Mouse (Mus musculus) cerebellum, adult 2 months (tissue): ENCODE data around the gene Ccr7. TPM values are rescaled to one million over a fixed set of nuclear protein-coding genes. Genes with fewer than 3 reads are reported as not detected.

Experiments used
- DNase-seq, 2 experiments: peaks; one replicate each; pipeline ENCODE4 v3.0.0; 2021
- H3K27ac ChIP-seq: fragments of 200-500 bp; 2 replicates; pipeline ENCODE4 v1.5.1; 2012; ENCODE audit warnings: low read length, control low read depth, inconsistent platforms; ENCODE audit not compliant: insufficient read depth
- H3K27me3 ChIP-seq: fragments of 200-500 bp; 2 replicates; pipeline ENCODE4 v1.6.1; 2012; ENCODE audit warnings: inconsistent platforms, mild to moderate bottlenecking, low read length, moderate library complexity; ENCODE audit not compliant: control insufficient read depth, insufficient read depth
- H3K4me1 ChIP-seq: fragments of 200-500 bp; 2 replicates; pipeline ENCODE4 v1.6.1; 2011; ENCODE audit warnings: low read length; ENCODE audit not compliant: control insufficient read depth, insufficient read depth
- H3K4me3 ChIP-seq: fragments of 200-500 bp; replicated peaks from 2 replicates; pipeline ENCODE3; 2011; ENCODE audit warnings: mild to moderate bottlenecking, low read depth, low read length, control low read depth; ENCODE audit not compliant: insufficient read depth
- CTCF ChIP-seq: fragments of 200-500 bp; IDR thresholded peaks from 2 replicates; pipeline ENCODE4 v1.5.1; 2011; ENCODE audit warnings: low read depth, mild to moderate bottlenecking, control low read depth, low read length, moderate library complexity, borderline replicate concordance; ENCODE audit not compliant: insufficient read depth
- POLR2A ChIP-seq: fragments of 200-500 bp; IDR thresholded peaks from 2 replicates; pipeline ENCODE4 v1.6.1; 2011; ENCODE audit warnings: low read length, control low read depth, borderline replicate concordance; ENCODE audit not compliant: insufficient read depth
- WGBS: fragments of 180-500 bp; shearing (Covaris S2); methylation state at CpG from one replicate; pipeline ENCODE4 v1.1.7; 2018; 5-methylcytosine and 5-hydroxymethylcytosine counted together
- polyA plus RNA-seq: library from polyadenylated mRNA; depleted of rRNA; stranded (reverse); fragments of >200 nt; gene quantifications from 2 replicates; pipeline ENCODE4 v1.2.3, GENCODE M21; 2012

The Ccr7 gene
- polyA plus RNA-seq, 1 experiment, result 0.11 TPM

GRCm38 (mm10) chr11:99152323-99153144 is 2.3 kb downstream of the Ccr7 start:
- WGBS, result 75% methylated on average over 7 of the region's 7 CpGs
- no peak overlapping the region for H3K4me3 ChIP-seq

DNA sequence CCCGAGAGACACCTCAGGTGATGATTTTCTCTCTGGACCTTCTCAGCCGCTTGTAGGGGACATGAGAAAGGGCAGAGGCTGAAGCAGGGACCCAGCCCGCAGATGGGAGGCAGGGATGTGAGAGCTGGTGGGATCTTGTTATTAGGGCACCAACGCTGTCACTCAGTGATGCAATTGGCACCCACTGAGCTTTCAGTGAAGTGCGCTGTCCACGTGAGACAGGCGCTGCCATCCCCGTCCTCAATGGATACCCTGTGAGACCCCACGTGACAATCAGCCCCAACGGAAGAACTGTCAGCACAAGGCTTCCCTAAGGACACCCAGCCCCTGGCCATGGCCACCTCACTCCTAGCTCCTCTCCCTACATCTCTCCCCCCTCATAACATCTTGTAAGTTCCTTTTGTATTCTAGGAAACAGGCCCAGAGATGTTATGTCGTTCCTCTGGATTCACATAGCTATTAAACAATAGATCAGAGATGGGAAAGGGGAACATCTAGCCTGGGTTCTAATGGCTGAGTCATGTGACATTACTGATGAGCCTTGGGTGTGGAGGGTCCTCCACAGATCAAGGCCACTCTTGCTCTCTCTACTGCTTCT is 3.4 kb downstream of the Ccr7 start:
- TF ChIP-seq POLR2A (no peak), CTCF (no peak)
- no peak overlapping the region for H3K27ac ChIP-seq
- H3K4me1 ChIP-seq, result no peaks in the 10 kb centered on the region
- no peak overlapping the region for H3K4me3 ChIP-seq
- no peak for DNase-seq
- WGBS, result 58% methylated on average over 11 of the region's 11 CpGs
- no peaks in the 10 kb centered on the region; the same call in 1 of the 2 replicates for H3K27me3 ChIP-seq

More at GRCm38 (mm10) chr11:99152323-99153144, 2.3 kb downstream of the Ccr7 start:
- no peak for DNase-seq
- Histone ChIP-seq H3K27me3 (no peaks in the 10 kb centered on the region; the same call in 1 of the 2 replicates), H3K27ac (no peak overlapping the region), H3K4me1 (no peaks in the 10 kb centered on the region)
- no peak for TF ChIP-seq CTCF
- no peak for TF ChIP-seq POLR2A

DNA sequence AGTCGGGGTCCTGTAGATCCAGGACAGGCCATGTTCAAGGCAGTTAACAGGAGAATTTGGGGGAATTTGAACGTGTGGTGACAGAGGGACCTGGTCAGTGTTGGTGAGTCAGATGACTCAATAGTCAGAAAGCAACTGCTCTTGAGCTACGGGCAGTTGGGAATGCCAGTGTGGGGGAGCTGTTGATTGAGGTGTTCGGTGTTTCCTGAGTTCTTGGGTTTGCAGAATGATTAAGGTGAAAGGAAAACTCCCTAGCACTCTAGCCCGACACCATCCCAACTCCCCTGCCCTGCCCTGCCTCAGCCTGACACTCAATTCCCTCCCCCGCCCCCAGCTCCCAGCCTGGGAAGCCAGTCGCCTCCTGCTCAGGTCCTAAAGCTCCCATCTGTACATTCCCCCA is 4.0 kb downstream of the Ccr7 start:
- no peak for DNase-seq
- WGBS, result 73% methylated on average over 7 of the region's 7 CpGs

DNA sequence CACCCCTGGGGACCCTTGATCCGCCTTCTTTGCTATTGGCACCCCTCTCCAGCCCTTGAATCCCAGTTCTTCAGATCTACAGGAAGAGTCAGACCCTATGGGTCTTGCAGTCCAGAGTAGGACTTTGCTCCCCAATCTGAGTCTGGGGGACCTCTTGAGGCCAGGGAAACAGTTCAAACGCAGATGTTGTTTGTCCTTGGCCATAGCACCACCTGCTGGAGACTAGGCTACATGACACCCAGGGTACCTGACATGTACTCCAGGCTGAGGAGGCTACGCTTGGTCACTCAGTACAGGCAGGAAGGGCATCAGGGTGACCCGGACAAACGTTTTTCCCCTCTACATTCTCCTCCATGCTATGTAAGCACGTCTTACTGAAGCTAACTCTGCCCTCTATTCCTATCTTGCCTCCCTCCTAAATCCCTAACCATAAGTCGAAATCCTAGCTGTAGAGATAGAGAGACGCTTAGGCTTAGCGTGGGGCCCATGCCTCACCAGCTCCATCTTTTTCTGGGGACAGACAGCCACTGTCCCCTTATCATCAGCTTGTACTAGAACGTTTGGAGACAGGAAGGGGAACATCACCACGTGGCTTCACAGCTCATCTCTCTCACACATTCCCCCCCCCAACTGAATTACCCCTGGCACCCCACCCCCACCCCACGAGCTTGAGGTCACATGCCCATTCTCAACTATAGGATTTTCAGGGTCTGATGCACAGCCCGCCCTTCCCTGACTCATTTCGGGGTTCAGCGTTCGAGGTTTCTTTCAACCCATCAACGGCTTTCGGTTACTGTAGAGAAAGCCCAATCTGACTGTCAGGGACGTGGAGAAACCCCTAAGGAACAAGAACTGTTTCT is 4.7 kb downstream of the Ccr7 start:
- no peak overlapping the region for H3K27ac ChIP-seq
- no peak for TF ChIP-seq POLR2A
- TF ChIP-seq CTCF, result peak; percentile 90
- peak; percentile 28 to 50 for DNase-seq
- H3K4me3 ChIP-seq, result no peak overlapping the region
- no peaks in the 10 kb centered on the region for H3K4me1 ChIP-seq
- no peaks in the 10 kb centered on the region; the same call in 1 of the 2 replicates for H3K27me3 ChIP-seq
- WGBS, result 51% methylated on average over 19 of the region's 19 CpGs

More for the DNA sequence above, 4.0 kb downstream of the Ccr7 start:
- H3K4me1 ChIP-seq, result no peaks in the 10 kb centered on the region
- H3K4me3 ChIP-seq, result no peak overlapping the region
- no peaks in the 10 kb centered on the region; the same call in 1 of the 2 replicates for H3K27me3 ChIP-seq
- no peak overlapping the region for H3K27ac ChIP-seq
- TF ChIP-seq POLR2A (no peak), CTCF (no peak)

- Histone ChIP-seq H3K4me1 (no peaks in the 10 kb centered on the region), H3K27ac (no peak overlapping the region), H3K4me3 (no peak overlapping the region), H3K27me3 (no peaks in the 10 kb centered on the region)
- 32% methylated on average over 16 of the region's 16 CpGs for WGBS
- TF ChIP-seq CTCF (no peak), POLR2A (no peak)
- DNase-seq, result no peak
These were observed 5.8 kb downstream of the Ccr7 start for GRCm38 (mm10) chr11:99148896-99149703.

DNA sequence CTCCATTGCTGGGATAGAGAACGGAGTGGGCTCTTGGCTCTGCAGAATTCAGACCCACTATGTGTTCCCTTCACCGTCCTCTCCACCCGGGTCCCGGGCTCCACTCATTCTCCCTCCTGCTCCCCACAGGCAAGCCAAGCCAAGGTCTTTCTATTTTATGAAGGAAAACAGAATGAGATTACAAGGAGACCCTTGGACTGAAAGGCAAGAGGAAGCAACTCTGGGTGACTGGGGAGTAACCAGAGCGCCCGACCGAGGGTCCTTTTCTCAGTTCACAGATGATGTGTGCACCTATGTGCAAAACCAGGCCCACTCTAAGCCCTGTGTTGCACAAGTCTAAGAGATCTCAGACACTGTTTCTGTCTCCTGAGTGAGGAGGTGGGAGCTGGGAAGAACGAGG is 6.5 kb downstream of the Ccr7 start:
- no peak for TF ChIP-seq POLR2A
- TF ChIP-seq CTCF, result no peak
- H3K27ac ChIP-seq, result no peak overlapping the region
- no peaks in the 10 kb centered on the region for H3K4me1 ChIP-seq
- no peak overlapping the region for H3K4me3 ChIP-seq
- 79% methylated on average over 8 of the region's 8 CpGs for WGBS
- no peak for DNase-seq
- H3K27me3 ChIP-seq, result no peaks in the 10 kb centered on the region

DNA sequence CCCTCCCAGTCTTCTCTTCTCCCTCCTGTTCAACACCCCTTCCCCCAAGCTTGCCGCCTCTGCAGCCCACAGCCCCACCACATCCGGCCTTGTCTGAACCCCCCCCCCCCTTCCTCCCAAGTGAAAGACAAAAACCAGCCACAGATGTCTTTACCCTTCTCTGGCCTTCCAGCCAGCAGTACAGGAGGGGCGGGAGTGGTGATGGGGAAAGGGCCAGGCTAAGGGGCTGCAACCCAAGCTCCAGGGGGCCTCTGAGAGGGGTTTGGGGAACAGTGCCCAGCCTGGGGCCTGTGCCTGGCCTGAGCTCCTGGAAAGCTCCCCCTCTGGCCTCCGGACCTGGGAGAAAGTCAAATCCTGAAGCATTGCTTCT is 7.0 kb downstream of the Ccr7 start:
- Histone ChIP-seq H3K27ac (no peak overlapping the region), H3K4me3 (no peak overlapping the region), H3K4me1 (no peaks in the 10 kb centered on the region), H3K27me3 (no peaks in the 10 kb centered on the region)
- DNase-seq, result no peak
- WGBS, result 40% methylated on average over 4 of the region's 4 CpGs
- TF ChIP-seq POLR2A, result no peak
- TF ChIP-seq CTCF, result no peak
